Mouse (Mus musculus): ENCODE data around the gene Tshz2.

DNA sequence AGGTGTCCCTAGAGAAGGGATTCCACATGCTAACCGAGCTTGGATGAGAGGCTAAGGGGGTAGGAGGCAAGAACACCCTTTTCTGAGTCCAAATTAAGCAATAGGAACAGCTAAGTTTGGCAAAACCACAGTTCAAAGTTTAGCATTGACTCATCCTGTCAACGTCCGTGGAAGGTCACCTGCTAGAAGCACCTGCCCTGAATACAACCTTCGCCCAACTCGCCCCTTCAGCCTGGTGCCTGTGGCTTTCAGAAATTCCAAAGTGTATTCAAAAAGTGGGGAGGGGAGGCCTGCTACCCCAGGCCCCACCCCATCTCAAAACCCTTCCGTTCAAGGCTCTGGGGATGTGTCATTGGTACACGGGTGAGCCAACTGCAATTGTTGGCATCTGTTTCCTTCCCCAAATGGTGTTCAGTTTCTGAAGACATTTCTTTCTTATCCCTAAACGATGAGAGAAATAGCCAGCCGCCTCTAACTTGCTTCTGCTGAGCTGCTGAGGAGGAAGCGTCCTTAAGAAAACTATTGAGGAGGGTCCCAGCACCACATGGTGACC lies 396.6 kb downstream of the Tshz2 start:
- TF ChIP-seq CTCF (IDR thresholded peaks at IDR 0.05; ENCODE audit: borderline replicate concordance, insufficient read depth, low read depth, low read length) (no peak), POLR2A (IDR thresholded peaks at IDR 0.05; ENCODE audit: borderline replicate concordance, insufficient read depth, low read length) (no peak)
